Mouse (Mus musculus): Measurements from ENCODE around the gene Helb. TPM values are rescaled to one million over a fixed set of nuclear protein-coding genes. Genes with fewer than 3 reads are reported as not detected.

The Helb gene
- total RNA-seq (2023), result 10 to 100 TPM; 38.9 to 42.0 TPM

DNA sequence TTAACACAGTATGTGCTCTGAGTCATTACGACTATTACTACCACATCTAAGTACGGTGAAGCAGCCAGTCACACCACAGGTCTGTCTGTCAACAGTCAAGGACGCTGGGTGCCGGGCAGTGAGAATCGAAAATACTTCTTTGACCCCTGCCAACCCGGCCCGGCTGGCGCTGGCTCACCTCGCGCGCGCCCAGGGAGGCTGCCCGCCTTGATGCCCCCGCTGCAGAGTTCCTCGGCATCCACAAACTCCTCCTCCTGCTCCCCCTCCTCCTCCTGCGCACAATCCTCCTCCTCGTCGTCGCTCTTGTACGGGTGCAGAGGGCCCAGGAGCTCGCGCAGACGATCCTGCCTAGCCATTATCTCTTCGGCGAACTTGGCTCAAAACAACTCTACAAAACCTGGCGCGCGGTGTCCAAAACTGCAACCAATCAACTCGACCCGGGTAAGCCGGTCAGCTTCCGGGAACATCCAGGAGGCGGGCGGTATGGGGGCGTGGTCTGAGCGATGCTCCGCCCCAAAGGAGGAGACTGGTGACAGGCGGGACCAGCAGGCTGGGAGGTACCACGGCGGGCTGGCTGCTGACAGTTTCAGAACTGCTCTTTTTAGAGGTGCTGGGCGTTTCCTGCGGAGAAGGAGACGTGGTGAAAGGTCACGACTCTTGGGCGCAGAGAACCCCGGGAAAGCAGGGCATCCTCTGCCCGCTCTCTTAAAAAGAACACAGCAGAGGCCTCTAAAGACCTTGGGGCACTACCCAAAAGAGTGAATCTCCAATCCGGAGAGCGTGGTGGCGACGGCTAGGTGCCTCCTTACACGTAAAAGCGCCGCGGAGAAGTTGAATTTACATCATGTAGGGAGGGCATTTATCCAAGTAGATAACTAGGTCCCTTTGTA lies at the start of gene Helb:
Helb (minus strand) TSS at position 481 of the 890 bp plus-strand sequence.

Other genes starting within 250 kb of the Helb start
- gene Tmbim4, start 88.6 kb upstream of the Helb start, total RNA-seq (2023), result 100 to 1,000 TPM; 164 to 219 TPM
- gene Irak3, start 89.1 kb upstream of the Helb start, total RNA-seq (2023), result 100 to 1,000 TPM in 1 of 2 experiments, 10 to 100 TPM in 1; 89.6 to 106 TPM
- 10 to 100 TPM; 35.3 to 38.2 TPM for gene Llph, start 114.1 kb upstream of the Helb start, total RNA-seq (2023)